ENCODE assay signal across 12 mouse cellular contexts in genomic region chr8:125824688-125825087, GRCm38 (mm10).
DNase-seq lines count a peak whose midpoint lies in the region; ATAC-seq and TF ChIP-seq lines count a peak whose summit lies in the region.
"Had no signal": no experiment of that assay in that cellular context is flagged by ENCODE, and none has a peak within 500 bp of the region (broad histone marks: within the 10 kb centered on the region; RNA-seq: fewer than 3 reads in every experiment).

No protein-coding gene starts in this region.

- H3K4me1 ChIP-seq in intestine, postnatal 0 days (replicated peaks; ENCODE audit: control insufficient read depth, insufficient read depth, low read length): no peaks in the 10 kb centered on the region
- H3K4me1 ChIP-seq in intestine, embryonic 15.5 days (replicated peaks): no peaks in the 10 kb centered on the region; the same call in 1 of the 2 replicates
- no peaks in the 10 kb centered on the region; the same call in 1 of the 2 replicates for H3K4me1 ChIP-seq in midbrain, embryonic 10.5 days
- H3K4me1 ChIP-seq in midbrain, embryonic 13.5 days (replicated peaks): no peaks in the 10 kb centered on the region; the same call in 1 of the 2 replicates
- H3K4me1 ChIP-seq: embryonic facial prominence, embryonic 13.5 days had no signal

- H3K27me3 ChIP-seq in intestine, postnatal 0 days (replicated peaks; ENCODE audit: control insufficient read depth, insufficient read depth, low read length): no peaks in the 10 kb centered on the region
- H3K27me3 ChIP-seq in intestine, embryonic 15.5 days (replicated peaks): no peaks in the 10 kb centered on the region
- H3K27me3 ChIP-seq in midbrain, embryonic 10.5 days (ENCODE audit: low read depth, poor library complexity, severe bottlenecking): no peaks in the 10 kb centered on the region
- H3K27me3 ChIP-seq in midbrain, embryonic 13.5 days: no peaks in the 10 kb centered on the region
- H3K27me3 ChIP-seq: embryonic facial prominence, embryonic 13.5 days; lung, embryonic 15.5 days had no signal

- peak; percentile 59 for TF ChIP-seq CTCF in intestine, postnatal 0 days (IDR thresholded peaks at IDR 0.05; ENCODE audit: low read depth)
- TF ChIP-seq CTCF in brain, embryonic 14.5 days (IDR thresholded peaks at IDR 0.05; ENCODE audit: borderline replicate concordance, extremely low read depth, insufficient read depth, insufficient read length): peak; percentile 44; the same call in 1 of the 2 replicates

- 32% methylated on average over 2 of the region's 2 CpGs for WGBS in intestine, postnatal 0 days
- 49% methylated on average over 2 of the region's 2 CpGs for WGBS in intestine, embryonic 15.5 days
- whole genome bisulfite sequencing in midbrain, embryonic 10.5 days: 50% methylated on average over 2 of the region's 2 CpGs
- WGBS in midbrain, embryonic 13.5 days: 37% methylated on average over 2 of the region's 2 CpGs

- DNase-seq in midbrain, embryonic 10.5 days (ENCODE audit: low spot score): peak; percentile 19
- peak; percentile 36 for DNase-seq in brain, embryonic 14.5 days (ENCODE audit: low read depth)
- peak; percentile 14 for DNase-seq in naive thymus-derived CD4-positive, alpha-beta T cell, adult 2 months (ENCODE audit: low read depth)
- no peak for DNase-seq in natural killer cell, adult 2 months (ENCODE audit: low spot score in 2 of 2)
- DNase-seq: thymus, postnatal 36 days had no signal

- H3K36me3 ChIP-seq in intestine, postnatal 0 days (ENCODE audit: control insufficient read depth, insufficient read depth): no peaks in the 10 kb centered on the region
- no peaks in the 10 kb centered on the region for H3K36me3 ChIP-seq in intestine, embryonic 15.5 days
- H3K36me3 ChIP-seq in midbrain, embryonic 10.5 days: no peaks in the 10 kb centered on the region
- H3K36me3 ChIP-seq in midbrain, embryonic 13.5 days: 0 out of 2 replicates have a peak, but pooled peaks cover 8% of the 10 kb centered on the region
- H3K36me3 ChIP-seq: embryonic facial prominence, embryonic 13.5 days; hindbrain, embryonic 12.5 days; lung, embryonic 15.5 days had no signal

- no peak overlapping the region for H3K9ac ChIP-seq in intestine, postnatal 0 days (ENCODE audit: low read depth, low read length)
- H3K9ac ChIP-seq in intestine, embryonic 15.5 days: no peak overlapping the region
- no peak overlapping the region for H3K9ac ChIP-seq in midbrain, embryonic 13.5 days (replicated peaks)
- H3K9ac ChIP-seq: embryonic facial prominence, embryonic 13.5 days; hindbrain, embryonic 12.5 days; lung, embryonic 15.5 days had no signal

- TF ChIP-seq POLR2A in brain, embryonic 14.5 days (IDR thresholded peaks at IDR 0.05; ENCODE audit: borderline replicate concordance, extremely low read depth, insufficient read depth, insufficient read length, poor library complexity, severe bottlenecking): no peak

- no peak for ATAC-seq in intestine, postnatal 0 days
- ATAC-seq in intestine, embryonic 15.5 days: no peak
- no peak for ATAC-seq in midbrain, embryonic 13.5 days

- H3K27ac ChIP-seq in intestine, postnatal 0 days (ENCODE audit: low read depth, low read length): no peak overlapping the region
- no peak overlapping the region for H3K27ac ChIP-seq in intestine, embryonic 15.5 days
- no peak overlapping the region for H3K27ac ChIP-seq in midbrain, embryonic 10.5 days (replicated peaks)
- no peak overlapping the region for H3K27ac ChIP-seq in midbrain, embryonic 13.5 days
- H3K27ac ChIP-seq: embryonic facial prominence, embryonic 13.5 days; hindbrain, embryonic 12.5 days; lung, embryonic 15.5 days had no signal

- no peak overlapping the region for H3K4me2 ChIP-seq in intestine, postnatal 0 days (replicated peaks; ENCODE audit: low read depth)
- H3K4me2 ChIP-seq in intestine, embryonic 15.5 days (replicated peaks): no peak overlapping the region
- no peak overlapping the region for H3K4me2 ChIP-seq in midbrain, embryonic 13.5 days (replicated peaks)
- H3K4me2 ChIP-seq: embryonic facial prominence, embryonic 13.5 days; heart, embryonic 11.5 days; hindbrain, embryonic 12.5 days; lung, embryonic 15.5 days had no signal

- no peaks in the 10 kb centered on the region for H3K9me3 ChIP-seq in intestine, postnatal 0 days (ENCODE audit: control insufficient read depth)
- H3K9me3 ChIP-seq in intestine, embryonic 15.5 days: no peaks in the 10 kb centered on the region
- H3K9me3 ChIP-seq in midbrain, embryonic 10.5 days (replicated peaks): no peaks in the 10 kb centered on the region
- H3K9me3 ChIP-seq in midbrain, embryonic 13.5 days: no peaks in the 10 kb centered on the region
- H3K9me3 ChIP-seq: embryonic facial prominence, embryonic 13.5 days; hindbrain, embryonic 12.5 days; lung, embryonic 15.5 days had no signal

- H3K4me3 ChIP-seq in intestine, postnatal 0 days (ENCODE audit: low read depth, low read length): no peak overlapping the region
- no peak overlapping the region for H3K4me3 ChIP-seq in intestine, embryonic 15.5 days (replicated peaks)
- no peak overlapping the region for H3K4me3 ChIP-seq in midbrain, embryonic 10.5 days
- no peak overlapping the region for H3K4me3 ChIP-seq in midbrain, embryonic 13.5 days (replicated peaks)
- H3K4me3 ChIP-seq: embryonic facial prominence, embryonic 13.5 days; hindbrain, embryonic 12.5 days; lung, embryonic 15.5 days had no signal

Comparison
In these comparisons a context has a peak if more than half of its experiments do, and no peak if none do; other contexts are left out.
1. DNase-seq: peak in midbrain, embryonic 10.5 days (single experiment), brain, embryonic 14.5 days (single experiment) and naive thymus-derived CD4-positive, alpha-beta T cell, adult 2 months (single experiment); none in natural killer cell, adult 2 months (0 of 2).